Mouse (Mus musculus) neural tube, embryonic 11.5 days (tissue): Measurements from ENCODE around the gene Ubtd1. TPM values are rescaled to one million over a fixed set of nuclear protein-coding genes. Genes with fewer than 3 reads are reported as not detected.

Experiments
- ATAC-seq: fragments of 200-750 bp; cut with Nextera tagmentation; 2 replicates; pipeline ENCODE4 v1.8.0; 2017; ENCODE audit warnings: moderate number of reproducible peaks, mild to moderate bottlenecking, moderate TSS enrichment, moderate library complexity; ENCODE audit not compliant: insufficient read depth, low FRiP score, low TSS enrichment
- DNase-seq: peaks from one replicate; pipeline ENCODE4 v3.0.0-alpha.2; 2015; ENCODE audit warnings: low spot score
- H3K27ac ChIP-seq: fragments of 300-500 bp; sonication (generic); 2 replicates; pipeline ENCODE4 v1.5.1; 2014; ENCODE audit warnings: low read depth, mild to moderate bottlenecking, low read length
- H3K27me3 ChIP-seq: fragments of 300-500 bp; sonication (generic); 2 replicates; pipeline ENCODE4 v1.6.1; 2014; ENCODE audit warnings: mild to moderate bottlenecking, low read length, mixed read lengths; ENCODE audit not compliant: control insufficient read depth, insufficient read depth
- H3K36me3 ChIP-seq: fragments of 300-500 bp; sonication (generic); 2 replicates; pipeline ENCODE4 v1.6.1; 2014; ENCODE audit warnings: mild to moderate bottlenecking, low read length, moderate library complexity, mixed read lengths; ENCODE audit not compliant: control insufficient read depth, insufficient read depth
- H3K4me1 ChIP-seq: fragments of 300-500 bp; sonication (generic); 2 replicates; pipeline ENCODE4 v1.6.1; 2014; ENCODE audit warnings: low read length, mixed read lengths; ENCODE audit not compliant: control insufficient read depth, insufficient read depth
- H3K4me2 ChIP-seq: fragments of 300-500 bp; sonication (generic); 2 replicates; pipeline ENCODE4 v1.6.1; 2014; ENCODE audit warnings: low read depth, mild to moderate bottlenecking, moderate library complexity
- H3K4me3 ChIP-seq: fragments of 300-500 bp; sonication (generic); 2 replicates; pipeline ENCODE4 v1.5.1; 2014; ENCODE audit warnings: low read depth, low read length
- H3K9ac ChIP-seq: fragments of 300-500 bp; sonication (generic); 2 replicates; pipeline ENCODE4 v1.6.1; 2014; ENCODE audit warnings: mild to moderate bottlenecking, low read length
- H3K9me3 ChIP-seq: fragments of 300-500 bp; sonication (generic); 2 replicates; pipeline ENCODE4 v1.6.1; 2016; ENCODE audit warnings: low read length; ENCODE audit not compliant: control insufficient read depth
- WGBS: fragments of 180-500 bp; shearing (Covaris S2); extraction: QIAGEN DNeasy Blood & Tissue Kit; methylation state at CpG from one replicate; pipeline ENCODE4 v1.1.7; 2014; 5-methylcytosine and 5-hydroxymethylcytosine counted together
- polyA plus RNA-seq: library from polyadenylated mRNA; unstranded; fragments of >200 nt; fragmentation: Nextera tagmentation; extraction: Ambion mirVana; gene quantifications from 2 replicates; pipeline ENCODE4 v1.2.1, GENCODE M21; 2014

The Ubtd1 gene
- polyA plus RNA-seq = 9.9 and 11.2 TPM in 2 replicates

GRCm38 (mm10) chr19:41981595-41981927 lies at the start of gene Ubtd1:
Gene Ubtd1 (plus strand): TSS chr19:41981763.
- ATAC-seq = no peak; the same call in 1 of the 2 replicates

GRCm38 (mm10) chr19:41932686-41933085 lies 48.9 kb upstream of the Ubtd1 start:
- H3K27me3 ChIP-seq = no peaks in the 10 kb centered on the region
- ATAC-seq (no peak), DNase-seq (peak; percentile 19)
- WGBS = under 1% methylated on average over 28 of the region's 28 CpGs
- peak overlapping the region; percentile 53; the same call in 1 of the 2 replicates for H3K27ac ChIP-seq
- H3K4me2 ChIP-seq = peak overlapping the region; percentile 81
- H3K4me1 ChIP-seq = peaks cover 13% of the 10 kb centered on the region
- peaks cover 5% of the 10 kb centered on the region; the same call in 1 of the 2 replicates for H3K36me3 ChIP-seq
- H3K4me3 ChIP-seq = peak overlapping the region; percentile 97
- H3K9me3 ChIP-seq = no peaks in the 10 kb centered on the region
- peak overlapping the region; percentile 76 for H3K9ac ChIP-seq

More at GRCm38 (mm10) chr19:41981595-41981927, at the start of gene Ubtd1:
- WGBS = 0% methylated on average over 25 of the region's 33 CpGs
- no peaks in the 10 kb centered on the region for H3K9me3 ChIP-seq
- H3K4me3 ChIP-seq = peak within 1 kb of the TSS; percentile 85
- H3K9ac ChIP-seq = peak within 1 kb of the TSS; percentile 72
- H3K27me3 ChIP-seq = 0 out of 2 replicates have a peak, but pooled peaks cover 4% of the 10 kb centered on the region
- peaks cover 5% of the 10 kb centered on the region for H3K4me1 ChIP-seq
- H3K36me3 ChIP-seq = no peaks in the 10 kb centered on the region; the same call in 1 of the 2 replicates
- peak within 1 kb of the TSS; percentile 100 for H3K4me2 ChIP-seq
- no peak for DNase-seq
- H3K27ac ChIP-seq = peak within 1 kb of the TSS; percentile 64; the same call in 1 of the 2 replicates

GRCm38 (mm10) chr19:41933179-41934086 lies 48.1 kb upstream of the Ubtd1 start, which contains the start of the genes Exosc1 and Zdhhc16:
Gene Exosc1 (minus strand): TSS chr19:41933423.
Gene Zdhhc16 (plus strand): TSS chr19:41933480.
- under 1% methylated on average over 47 of the region's 47 CpGs for WGBS
- Histone ChIP-seq H3K4me1 (peaks cover 13% of the 10 kb centered on the region), H3K9me3 (no peaks in the 10 kb centered on the region), H3K9ac (peak within 1 kb of the TSS; percentile 76), H3K4me3 (peak within 1 kb of the TSS; percentile 97), H3K27ac (peak within 1 kb of the TSS; percentile 53; the same call in 1 of the 2 replicates), H3K4me2 (peak within 1 kb of the TSS; percentile 81), H3K27me3 (no peaks in the 10 kb centered on the region), H3K36me3 (peaks cover 9% of the 10 kb centered on the region)
- ATAC-seq (peak; percentile 100), DNase-seq (peak; percentile 97)

GRCm38 (mm10) chr19:41934124-41934523 lies 47.4 kb upstream of the Ubtd1 start:
- H3K27ac ChIP-seq = no peak overlapping the region
- no peak for DNase-seq
- no peak for ATAC-seq
- H3K4me2 ChIP-seq = peak overlapping the region; percentile 65
- peaks cover 9% of the 10 kb centered on the region for H3K36me3 ChIP-seq
- H3K9ac ChIP-seq = peak overlapping the region; percentile 63
- WGBS = 21% methylated on average over 6 of the region's 6 CpGs
- no peaks in the 10 kb centered on the region for H3K9me3 ChIP-seq
- peaks cover 13% of the 10 kb centered on the region for H3K4me1 ChIP-seq
- peak overlapping the region; percentile 97 for H3K4me3 ChIP-seq
- no peaks in the 10 kb centered on the region for H3K27me3 ChIP-seq

GRCm38 (mm10) chr19:41935921-41936320 lies 45.6 kb upstream of the Ubtd1 start:
- WGBS = 93% methylated on average over 1 of the region's 1 CpGs
- H3K27ac ChIP-seq = no peak overlapping the region
- H3K36me3 ChIP-seq = peaks cover 4% of the 10 kb centered on the region
- peaks cover 13% of the 10 kb centered on the region for H3K4me1 ChIP-seq
- H3K27me3 ChIP-seq = no peaks in the 10 kb centered on the region
- no peak overlapping the region for H3K4me2 ChIP-seq
- H3K9ac ChIP-seq = no peak overlapping the region
- H3K9me3 ChIP-seq = no peaks in the 10 kb centered on the region
- no peak overlapping the region for H3K4me3 ChIP-seq
- ATAC-seq (no peak), DNase-seq (no peak)

GRCm38 (mm10) chr19:41938539-41938938 lies 43.0 kb upstream of the Ubtd1 start:
- Histone ChIP-seq H3K9ac (no peak overlapping the region), H3K4me3 (no peak overlapping the region), H3K27me3 (no peaks in the 10 kb centered on the region), H3K4me1 (peaks cover 8% of the 10 kb centered on the region), H3K4me2 (no peak overlapping the region), H3K36me3 (peaks cover 10% of the 10 kb centered on the region), H3K9me3 (no peaks in the 10 kb centered on the region), H3K27ac (no peak overlapping the region)
- no peak for DNase-seq
- no peak for ATAC-seq
- 89% methylated on average over 5 of the region's 5 CpGs for WGBS

- no peaks in the 10 kb centered on the region for H3K9me3 ChIP-seq
- H3K4me2 ChIP-seq = no peak overlapping the region
- no peaks in the 10 kb centered on the region for H3K4me1 ChIP-seq
- no peak for ATAC-seq
- peaks cover 33% of the 10 kb centered on the region for H3K36me3 ChIP-seq
- no peak for DNase-seq
- no peak overlapping the region for H3K9ac ChIP-seq
- WGBS = 86% methylated on average over 7 of the region's 7 CpGs
- no peak overlapping the region for H3K4me3 ChIP-seq
- H3K27me3 ChIP-seq = no peaks in the 10 kb centered on the region
- no peak overlapping the region for H3K27ac ChIP-seq
Observed at GRCm38 (mm10) chr19:41943841-41944240, 37.7 kb upstream of the Ubtd1 start.

- DNase-seq = no peak
- no peak overlapping the region for H3K9ac ChIP-seq
- H3K4me3 ChIP-seq = no peak overlapping the region
- no peaks in the 10 kb centered on the region for H3K9me3 ChIP-seq
- 81% methylated on average over 4 of the region's 4 CpGs for WGBS
- H3K4me2 ChIP-seq = no peak overlapping the region
- H3K27ac ChIP-seq = no peak overlapping the region
- no peaks in the 10 kb centered on the region for H3K27me3 ChIP-seq
- H3K4me1 ChIP-seq = no peaks in the 10 kb centered on the region
- no peak for ATAC-seq
- peaks cover 19% of the 10 kb centered on the region for H3K36me3 ChIP-seq
Observed at GRCm38 (mm10) chr19:41952287-41952686, 29.3 kb upstream of the Ubtd1 start.
